Mouse (Mus musculus) heart, adult 2 months (tissue): ENCODE data around the gene Slit1.

Source experiments
- CTCF ChIP-seq: fragments of 200-600 bp; IDR thresholded peaks from 2 replicates; pipeline ENCODE4 v1.8.1; 2022; ENCODE audit warnings: antibody characterized with exemption, mild to moderate bottlenecking, moderate library complexity
- EP300 ChIP-seq: fragments of 200-500 bp; IDR thresholded peaks from 2 replicates; pipeline ENCODE4 v1.6.1; 2011; ENCODE audit warnings: low read depth, low read length, control low read depth; ENCODE audit not compliant: insufficient read depth
- POLR2A ChIP-seq: fragments of 200-500 bp; IDR thresholded peaks from 2 replicates; pipeline ENCODE4 v1.6.1; 2011; ENCODE audit warnings: mild to moderate bottlenecking, low read depth, low read length, control low read depth; ENCODE audit not compliant: insufficient read depth

- TF ChIP-seq EP300 (no peak), CTCF (no peak), POLR2A (no peak)
These were observed 75.9 kb downstream of the Slit1 start for GRCm38 (mm10) chr19:41667591-41667990.
